Mouse (Mus musculus) heart, adult 8-10 months (tissue): Measurements from ENCODE around the gene Gm5617. TPM values are rescaled to one million over a fixed set of nuclear protein-coding genes. Genes with fewer than 3 reads are reported as not detected.
"Not testable (repeated sequence)": the region's sequence is repeated elsewhere in the genome, so short reads cannot be mapped to it uniquely, and the experiment has no call there.

Experiments
- DNase-seq: peaks from one replicate; pipeline ENCODE4 v3.0.0; 2022; ENCODE audit warnings: low spot score
- microRNA-seq: library from miRNA; unstranded; fragments of <30 nt; microRNA quantifications from one replicate; pipeline ENCODE4 v1.2.0, GENCODE M21; 2022
- total RNA-seq, 4 experiments: library from RNA; stranded (reverse); gene quantifications; 2 replicates each; pipeline ENCODE4 v1.2.4; 2022

Gm5617 gene
- total RNA-seq, 4 experiments from 2014 or later = 42.6 to 52.1 (median 44.2) TPM

- no peak for DNase-seq
These were observed 6.0 kb downstream of the Gm5617 start for GRCm38 (mm10) chr9:48501192-48501591.

GRCm38 (mm10) chr9:48503001-48503400 is 7.8 kb downstream of the Gm5617 start:
- DNase-seq = no peak

- no peak for DNase-seq
These were observed 9.6 kb downstream of the Gm5617 start for GRCm38 (mm10) chr9:48504741-48505365.

- DNase-seq = no peak
These were observed 14.9 kb downstream of the Gm5617 start for GRCm38 (mm10) chr9:48510134-48510533.

- peak; percentile 29 for DNase-seq
These were observed 20.1 kb downstream of the Gm5617 start for GRCm38 (mm10) chr9:48515332-48515731.

- no peak for DNase-seq
These were observed 21.6 kb downstream of the Gm5617 start for GRCm38 (mm10) chr9:48516615-48517371.

GRCm38 (mm10) chr9:48517372-48518130 is 22.3 kb downstream of the Gm5617 start:
- no peak for DNase-seq

GRCm38 (mm10) chr9:48520405-48520804 is 25.2 kb downstream of the Gm5617 start:
- not testable (repeated sequence) for DNase-seq

- DNase-seq = no peak
These were observed 30.3 kb downstream of the Gm5617 start for GRCm38 (mm10) chr9:48525566-48525965.

GRCm38 (mm10) chr9:48526520-48526919 is 31.3 kb downstream of the Gm5617 start:
- no peak for DNase-seq

- DNase-seq = no peak
These were observed 36.1 kb downstream of the Gm5617 start for GRCm38 (mm10) chr9:48531294-48531693.

GRCm38 (mm10) chr9:48532203-48532602 is 37.0 kb downstream of the Gm5617 start:
- no peak for DNase-seq

GRCm38 (mm10) chr9:48532730-48533129 is 37.5 kb downstream of the Gm5617 start:
- no peak for DNase-seq

GRCm38 (mm10) chr9:48536414-48536813 is 41.2 kb downstream of the Gm5617 start:
- no peak for DNase-seq

GRCm38 (mm10) chr9:48537616-48538015 is 42.4 kb downstream of the Gm5617 start:
- DNase-seq = not testable (repeated sequence)

GRCm38 (mm10) chr9:48538044-48538645 is 42.9 kb downstream of the Gm5617 start:
- DNase-seq = no peak

GRCm38 (mm10) chr9:48538688-48539087 is 43.4 kb downstream of the Gm5617 start:
- no peak for DNase-seq

Small RNA genes within 50 kb of the gene (microRNA-seq; reads per million reads assigned to microRNA genes)
- gene Gm23653 = not detected

Other genes with a start within 250 kb of the Gm5617 start
- gene Nxpe2, start 142.0 kb upstream of the Gm5617 start, total RNA-seq = 1 to 10 TPM; 1.1 to 2.6 (median 1.8) TPM
- gene Rexo2, start 14.8 kb upstream of the Gm5617 start, total RNA-seq = 10 to 100 TPM; 63.5 to 72.7 (median 67.9) TPM
- gene Rbm7, start 143 bp upstream of the Gm5617 start, total RNA-seq = 10 to 100 TPM; 18.4 to 21.5 (median 21.0) TPM
- gene Nnmt, start 109.7 kb downstream of the Gm5617 start, total RNA-seq = 1 to 10 TPM; 3.2 to 5.2 (median 4.3) TPM